Mouse (Mus musculus) CD8-positive naive resting alpha-beta T cell, adult 2 months (primary cell): ENCODE measurements around the gene Card11.

Experiments used
- DNase-seq, 2 experiments: peaks; one replicate each; pipeline ENCODE4 v3.0.0; 2022; ENCODE audit warnings: low read depth in 2 of 2, low spot score in 2 of 2

Card11 gene

DNA sequence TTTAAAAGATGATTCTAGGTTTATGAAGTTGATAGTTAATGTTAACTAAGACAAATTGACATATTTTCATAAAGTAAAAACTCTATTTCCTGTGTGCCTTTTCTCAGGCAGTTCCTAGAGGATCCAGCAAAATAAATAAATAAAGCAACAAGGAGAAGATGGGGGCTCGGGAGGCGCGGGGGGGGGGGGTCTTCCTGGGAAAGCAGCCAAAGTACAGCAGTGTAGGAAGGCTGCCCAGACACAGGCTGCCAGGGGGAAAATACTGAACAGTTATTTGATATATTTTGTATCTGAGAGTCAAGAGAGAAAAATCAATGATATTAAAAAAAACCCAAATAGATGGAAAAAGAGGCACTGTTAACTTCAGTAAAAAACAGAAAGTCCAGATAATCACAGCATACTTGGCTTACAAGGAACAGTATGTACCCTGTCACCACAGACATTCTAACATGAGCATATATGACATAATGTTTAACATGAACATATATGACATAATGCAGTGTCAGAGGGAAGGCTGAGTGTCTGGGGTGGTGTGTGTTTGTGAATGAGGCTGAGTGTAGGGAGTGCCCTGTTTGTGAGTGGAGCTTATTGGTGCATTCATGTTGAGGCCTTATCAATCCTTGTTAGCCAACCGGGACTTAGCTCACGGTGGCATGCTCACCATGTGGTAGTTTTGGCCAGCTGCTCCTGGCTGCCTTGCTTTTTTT lies 68.7 kb downstream of the Card11 start:
- no peak for DNase-seq

DNA sequence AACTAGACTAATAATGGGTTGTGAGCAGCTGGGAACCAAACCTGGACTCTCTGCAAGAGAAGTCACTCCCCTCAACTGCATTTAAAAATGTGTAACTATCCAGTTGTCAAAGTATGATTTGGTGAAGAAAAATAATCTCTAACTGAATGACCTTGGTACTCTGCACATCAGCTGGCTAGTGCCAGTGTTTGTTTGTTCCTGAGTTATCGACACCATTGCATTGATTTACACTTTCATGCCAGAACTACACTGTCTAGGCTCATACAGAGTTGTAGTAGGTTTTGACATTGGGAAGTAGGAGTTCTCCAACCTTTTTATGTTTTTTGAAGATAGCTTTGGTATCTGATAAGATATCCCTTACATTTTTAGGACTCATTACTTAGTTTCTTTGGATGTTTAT lies 81.9 kb downstream of the Card11 start:
- DNase-seq: no peak

DNA sequence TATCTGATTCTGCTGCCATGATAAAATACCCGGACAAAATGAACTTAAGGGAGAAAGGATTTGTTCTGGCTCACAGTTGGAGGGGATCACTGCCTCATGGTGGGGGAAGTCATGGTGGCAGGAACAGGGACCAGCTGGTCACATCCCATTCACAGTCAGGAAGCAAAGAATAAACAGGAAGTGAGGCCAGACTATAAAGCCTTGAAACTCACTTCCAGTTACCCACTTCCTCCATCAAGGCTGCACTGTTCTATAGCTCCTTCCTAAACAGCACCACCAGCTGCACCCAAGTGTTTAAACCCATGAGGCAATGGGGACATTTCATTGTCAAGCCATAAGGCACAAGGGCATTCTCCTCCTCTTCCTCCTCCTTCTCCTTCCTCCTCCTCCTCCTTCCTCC lies 82.6 kb downstream of the Card11 start:
- no peak for DNase-seq

DNA sequence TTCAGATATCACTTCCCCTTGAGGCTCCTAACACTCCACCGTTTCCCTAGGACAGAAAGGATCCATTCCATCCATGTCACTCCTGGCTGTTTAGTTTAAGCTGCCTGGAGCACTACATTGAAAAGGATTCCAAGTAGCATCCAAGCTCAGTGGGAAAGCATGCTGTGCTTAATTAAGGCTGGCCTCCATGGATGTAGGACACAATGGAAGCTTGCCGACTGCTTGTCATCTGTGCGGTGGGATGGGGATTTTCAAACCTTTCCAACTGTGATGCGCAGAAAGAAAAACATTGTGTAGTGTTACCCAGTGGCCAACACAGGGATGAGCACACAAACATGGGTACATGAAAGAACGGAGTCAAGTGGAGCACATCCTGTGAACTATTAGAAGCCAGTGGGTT lies 89.5 kb downstream of the Card11 start:
- no peak for DNase-seq

DNA sequence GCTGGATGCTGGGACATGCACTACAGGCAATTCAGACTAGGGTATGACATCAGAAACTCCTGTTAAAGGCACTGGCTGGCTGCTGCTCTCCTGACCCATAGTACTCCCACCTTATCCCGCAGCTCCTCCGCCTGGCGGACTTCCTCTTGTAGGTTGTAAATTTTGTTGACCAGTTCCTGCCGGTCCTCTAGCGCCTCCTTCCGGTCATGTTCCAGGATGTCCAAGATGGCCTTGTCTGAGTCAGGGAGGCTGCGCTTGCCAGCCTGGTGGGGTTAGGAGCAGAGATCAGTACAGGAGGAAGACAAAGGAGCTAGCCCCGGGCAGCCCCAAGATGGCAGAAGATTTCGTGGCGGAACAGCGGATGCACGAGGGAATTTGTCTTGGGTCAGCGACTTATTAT lies 99.5 kb downstream of the Card11 start:
- DNase-seq: no peak

DNA sequence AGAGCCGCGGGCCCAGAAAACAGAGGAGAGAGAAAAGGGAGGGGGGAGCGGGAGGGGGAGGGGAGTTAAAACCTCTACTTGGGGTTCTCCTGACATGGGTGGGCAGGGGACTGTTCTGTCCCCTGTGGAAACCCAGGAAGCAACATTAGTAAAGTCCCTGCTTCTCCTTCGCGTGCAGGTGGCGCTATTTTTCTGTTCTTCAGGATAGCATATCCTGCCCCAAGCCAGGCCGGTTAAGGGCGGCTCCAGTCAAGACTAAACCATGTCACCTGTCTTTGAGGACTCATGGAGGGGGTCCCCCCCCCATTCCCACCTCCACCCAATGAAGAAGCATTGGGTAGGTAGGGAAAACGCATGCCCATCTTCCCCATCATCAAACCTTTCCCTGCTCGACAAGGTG lies 109.3 kb downstream of the Card11 start:
- no peak for DNase-seq

DNA sequence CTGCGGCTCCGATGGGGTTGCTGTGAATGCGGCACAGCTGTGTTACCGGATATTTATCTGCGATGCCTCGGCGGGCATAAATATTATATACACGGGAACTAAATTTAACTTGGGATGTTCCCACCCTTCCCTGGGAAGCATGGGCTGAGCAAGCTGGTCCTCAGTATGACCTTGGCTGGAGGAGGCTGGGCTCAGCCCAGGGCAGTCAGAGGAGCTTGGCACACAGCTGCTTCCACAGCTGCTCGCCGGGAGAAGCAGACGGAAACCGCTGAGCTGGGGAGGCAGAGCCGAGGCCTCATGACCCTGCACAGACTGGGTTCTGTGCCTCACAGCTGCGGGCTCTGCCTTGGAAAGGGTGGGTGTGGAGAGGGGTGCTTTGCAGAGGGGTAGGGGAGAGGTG lies 110.3 kb downstream of the Card11 start:
- no peak for DNase-seq

DNA sequence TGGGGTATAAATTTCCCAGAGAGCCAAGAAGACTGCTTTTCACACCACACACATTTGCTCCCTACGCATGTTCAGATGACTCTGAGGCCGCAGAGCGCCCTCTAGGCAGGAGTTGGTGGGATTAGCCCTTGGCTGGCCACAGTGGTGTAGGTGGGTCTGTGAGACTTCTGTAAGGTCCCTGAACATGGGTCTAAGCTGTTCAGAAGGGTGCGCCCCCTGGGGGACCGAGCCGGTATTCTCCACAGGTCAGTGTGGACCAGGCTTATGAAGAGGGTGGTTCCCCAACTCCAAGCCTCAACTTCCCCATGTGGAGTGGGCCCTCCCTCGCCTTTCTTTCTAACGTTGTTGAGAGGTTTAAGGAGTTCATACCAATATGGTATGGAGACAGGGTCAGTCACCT lies 110.8 kb downstream of the Card11 start:
- DNase-seq: peak; percentile 60 to 72

DNA sequence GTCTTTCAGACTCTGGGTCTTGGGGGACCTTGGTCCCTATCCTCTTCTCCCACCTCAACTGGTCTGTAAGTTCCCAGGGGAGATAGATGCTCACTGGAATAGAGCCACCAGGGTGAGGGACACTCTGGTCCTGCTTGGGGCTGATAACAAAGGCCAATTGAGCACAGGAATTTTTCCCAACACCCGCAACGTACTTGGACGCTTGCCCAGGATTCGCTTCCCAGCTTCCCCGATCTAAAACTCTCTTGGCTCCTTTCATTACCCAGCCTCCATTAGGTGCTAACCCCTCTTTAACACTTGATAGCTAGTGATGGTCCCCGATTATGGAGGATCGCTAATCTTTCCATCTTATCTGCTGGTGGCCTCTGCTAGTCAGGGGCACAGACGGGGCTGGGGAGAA lies 112.5 kb downstream of the Card11 start:
- DNase-seq: no peak

DNA sequence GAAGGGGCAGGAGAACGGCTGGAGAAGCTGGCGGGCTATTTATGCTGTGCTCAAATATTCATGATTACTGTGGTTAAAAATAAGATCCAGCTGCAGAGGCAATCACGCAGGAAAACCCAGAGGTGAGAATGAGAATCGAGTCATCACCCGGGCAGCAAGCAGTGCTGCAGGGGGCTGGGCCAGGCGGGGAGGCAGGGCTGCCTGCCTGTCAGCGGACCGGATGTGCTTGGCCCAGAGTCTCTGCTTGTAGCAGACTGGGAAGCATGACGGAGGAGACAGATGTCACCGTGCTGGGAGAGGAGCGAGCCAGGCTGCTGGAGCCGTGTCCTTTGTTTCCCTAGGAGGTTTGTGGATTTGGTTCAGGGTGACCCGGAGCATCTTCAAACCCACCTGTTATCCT lies 115.4 kb downstream of the Card11 start:
- no peak for DNase-seq

DNA sequence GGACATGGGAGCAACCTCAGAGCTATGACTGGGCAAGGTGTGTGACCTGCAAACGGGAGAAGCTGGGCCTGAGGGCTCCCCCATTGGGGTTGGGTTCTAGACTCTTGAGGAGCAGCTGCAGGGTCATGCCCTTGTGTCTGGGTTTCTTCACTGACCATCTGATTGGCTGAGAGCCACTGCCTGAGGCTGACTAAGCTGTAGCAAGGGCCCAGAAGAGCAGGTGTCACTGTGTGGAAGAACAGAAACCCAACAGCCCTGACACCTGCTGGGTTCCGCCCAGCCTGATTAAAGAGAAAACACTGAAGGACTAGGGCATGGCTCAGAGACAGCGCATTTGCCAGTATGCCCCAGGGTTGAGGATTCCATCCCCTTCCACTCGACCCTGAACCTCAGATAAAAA lies 118.0 kb downstream of the Card11 start:
- no peak for DNase-seq

DNA sequence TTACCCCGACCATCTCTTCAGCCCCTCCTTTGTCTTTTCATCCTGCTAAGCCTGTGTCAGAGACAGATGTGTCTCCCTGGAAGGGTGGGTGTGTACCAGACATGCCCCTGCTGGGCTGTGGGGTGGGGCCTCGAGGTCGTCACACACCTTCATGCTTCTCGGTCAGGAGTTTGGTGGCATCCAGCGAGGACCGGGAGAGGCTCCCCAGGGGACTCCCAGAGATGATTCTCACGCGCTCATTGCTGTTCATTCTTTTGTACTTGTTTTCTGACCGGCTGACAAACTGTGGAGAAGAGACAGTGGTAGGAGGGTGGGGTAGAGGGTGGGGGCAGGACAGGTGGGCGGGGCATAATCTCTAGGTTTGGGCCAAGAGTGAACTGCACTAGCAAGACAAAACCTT lies 120.2 kb downstream of the Card11 start:
- DNase-seq: no peak

DNA sequence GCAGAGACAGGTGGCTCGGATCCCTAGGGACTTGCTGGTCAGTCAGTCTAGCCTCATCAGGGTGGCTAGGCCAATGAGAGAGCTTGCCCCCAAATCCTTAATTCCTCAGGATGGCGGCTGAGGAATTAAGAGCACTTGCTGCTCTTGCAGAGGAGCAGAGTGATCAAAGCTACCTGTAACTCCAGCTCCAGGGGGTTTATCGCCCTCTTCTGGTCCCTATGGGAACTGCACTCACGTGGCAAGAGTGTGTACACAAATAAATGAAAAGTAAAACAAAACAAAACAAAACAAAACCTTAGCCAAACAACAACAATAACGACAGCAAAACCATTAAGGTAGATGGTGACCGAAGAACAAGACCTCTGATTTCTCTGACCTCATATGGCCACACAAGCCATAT lies 121.7 kb downstream of the Card11 start:
- DNase-seq: peak in 1 of 2 experiments; percentile 51

DNA sequence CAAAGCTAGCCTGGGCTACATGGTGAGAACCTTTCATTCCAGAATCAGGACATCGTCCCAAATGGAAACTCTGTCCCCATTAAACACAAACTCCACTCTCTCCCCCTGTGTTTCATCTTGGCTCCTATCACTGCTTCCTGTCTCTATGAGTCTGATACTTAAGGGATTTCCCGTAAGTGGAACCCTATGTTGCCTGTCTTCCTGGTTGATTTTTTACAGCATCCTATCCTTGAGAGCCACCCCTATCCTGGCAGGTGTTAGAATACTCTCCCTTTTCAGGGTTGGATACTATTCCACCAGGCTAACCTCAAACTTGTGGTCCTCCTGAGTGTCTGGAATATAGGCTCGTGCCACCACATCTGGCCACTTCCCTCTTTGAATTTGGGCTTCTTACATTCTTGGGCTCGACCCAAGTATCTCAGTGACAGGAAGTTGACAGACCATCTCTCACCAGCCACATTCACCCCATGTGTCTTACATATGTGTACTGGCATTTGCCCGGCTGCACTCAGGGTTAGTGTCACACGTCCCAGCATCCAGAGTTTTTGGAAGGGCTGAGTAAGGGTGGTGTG lies 126.6 kb downstream of the Card11 start:
- DNase-seq: no peak

DNA sequence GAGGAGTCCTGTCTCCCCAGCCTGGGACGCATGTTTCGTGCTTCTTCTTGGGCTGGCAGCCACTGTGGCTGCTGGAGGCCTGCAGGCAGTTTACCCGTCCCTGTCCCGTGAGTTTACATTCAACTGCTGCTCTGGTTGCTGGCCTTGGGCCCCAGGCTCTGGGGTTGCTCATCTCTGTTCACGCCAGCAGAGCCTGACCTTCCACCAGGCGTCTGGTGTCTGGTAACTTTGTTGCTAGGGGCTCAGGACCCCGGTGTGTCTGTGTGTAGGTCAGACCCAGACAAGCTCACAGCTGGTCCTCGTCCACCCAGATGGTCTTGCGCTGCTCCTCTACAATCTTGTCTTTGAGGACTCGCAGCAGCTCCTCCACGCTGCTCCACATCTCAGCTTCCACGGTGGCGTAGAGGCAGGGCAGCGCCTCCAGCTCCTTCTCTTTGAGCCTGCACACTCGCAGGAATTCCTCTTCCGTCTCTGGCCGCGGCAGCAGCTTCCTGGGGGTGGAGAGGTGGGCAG lies 127.3 kb downstream of the Card11 start:
- peak in 1 of 2 experiments; percentile 34 for DNase-seq

DNA sequence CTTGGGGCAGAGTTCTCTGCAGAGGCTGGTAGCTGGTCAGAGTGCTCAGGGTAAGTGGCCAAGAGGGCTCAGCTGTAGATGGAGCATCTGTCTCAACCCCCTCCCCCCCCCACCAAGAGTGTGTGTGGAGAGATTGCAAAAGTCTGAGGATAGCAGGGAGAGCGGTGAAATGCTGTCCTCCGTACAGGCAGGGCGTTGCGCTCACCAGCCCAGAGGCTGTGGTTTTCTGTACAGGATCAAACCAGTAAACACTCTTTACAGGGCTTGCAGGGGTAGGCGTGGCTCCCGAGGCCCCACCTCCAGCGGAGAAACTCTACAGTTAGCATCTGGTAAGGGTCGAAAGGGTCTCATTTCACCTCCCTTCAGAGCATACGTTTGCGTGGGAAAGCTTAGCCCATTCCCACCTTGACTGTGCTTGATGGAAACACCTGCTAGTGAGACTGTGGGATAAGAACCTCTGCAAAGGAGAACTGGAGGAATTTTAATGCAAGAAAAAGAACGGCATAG lies 127.8 kb downstream of the Card11 start:
- peak; percentile 42 to 66 for DNase-seq

DNA sequence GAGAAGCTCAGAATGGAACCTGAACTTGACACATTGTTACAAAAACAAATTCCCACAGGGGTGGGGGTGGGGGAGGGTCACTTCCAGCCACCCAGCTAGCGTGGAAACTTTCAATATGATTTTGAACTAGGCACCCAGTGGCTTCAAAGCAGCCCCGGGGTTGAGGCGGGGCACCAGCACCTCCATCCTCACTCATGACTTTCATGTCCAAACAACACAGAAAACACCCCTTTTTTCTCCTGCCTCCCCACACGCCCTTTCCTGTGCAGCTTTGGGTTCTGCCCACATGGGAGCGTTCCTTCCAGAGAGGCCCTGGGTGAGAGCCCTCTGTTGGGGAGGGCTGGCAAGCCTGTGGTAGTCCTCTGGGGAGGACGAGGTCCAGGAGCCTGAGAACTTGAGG lies 129.1 kb downstream of the Card11 start:
- DNase-seq: peak; percentile 62 to 69

DNA sequence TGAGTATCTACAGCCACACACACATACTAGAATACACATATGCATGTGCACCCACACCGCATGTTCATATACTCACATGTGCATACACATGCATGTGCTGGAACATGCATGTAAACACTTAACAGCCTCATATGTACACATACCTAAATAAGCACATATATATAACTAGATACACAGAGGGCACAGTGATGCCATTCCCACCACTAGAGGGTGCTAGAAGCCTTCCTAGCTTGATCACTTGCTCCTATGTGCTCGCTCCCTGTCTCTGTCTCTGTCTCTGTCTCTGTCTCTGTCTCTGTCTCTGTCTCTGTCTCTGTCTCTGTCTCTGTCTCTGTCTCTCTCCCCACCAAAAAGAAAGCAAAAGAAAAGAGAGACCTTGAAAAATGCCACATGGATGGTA lies 131.3 kb downstream of the Card11 start:
- peak; percentile 56 to 69 for DNase-seq

DNA sequence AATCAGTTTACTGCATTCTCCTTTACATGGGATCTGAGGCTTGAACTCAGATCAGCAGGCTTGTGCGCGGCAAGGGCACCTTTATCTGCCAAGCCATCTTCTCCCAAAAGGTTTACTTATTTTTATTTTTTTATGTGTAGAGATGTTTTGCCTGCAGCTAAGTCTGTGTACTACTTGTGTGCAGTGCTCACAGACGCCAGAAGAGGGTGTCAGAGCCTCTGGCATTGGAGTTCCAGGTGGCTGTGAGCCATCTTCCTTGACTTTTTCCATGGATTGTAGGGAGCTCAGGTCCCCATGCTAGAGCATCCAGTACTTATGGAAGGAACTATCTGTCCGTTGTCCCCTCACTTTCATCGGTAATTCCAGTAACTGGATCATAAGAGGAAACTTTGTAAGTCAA lies 140.7 kb downstream of the Card11 start:
- no peak for DNase-seq

DNA sequence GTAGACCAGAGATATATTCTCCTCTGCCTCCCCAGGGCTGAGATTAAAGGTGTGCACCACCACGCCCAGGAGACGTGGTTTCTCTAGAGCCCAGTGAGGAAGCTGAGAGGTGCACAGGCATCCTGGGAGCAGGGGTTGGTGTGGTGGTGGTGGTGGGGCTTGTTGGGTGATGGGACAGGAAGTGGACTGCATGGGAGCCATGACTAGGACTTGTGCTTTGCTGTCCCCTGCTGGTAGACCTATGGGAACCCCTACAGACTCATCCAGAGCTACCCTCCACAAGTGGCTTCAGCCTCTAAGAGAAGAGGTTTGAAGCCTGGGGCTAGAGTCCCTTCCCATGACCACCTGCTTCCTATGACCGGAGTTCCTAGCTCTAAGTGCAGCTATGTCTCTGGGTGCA lies 142.0 kb downstream of the Card11 start:
- DNase-seq: peak; percentile 45 to 60

DNA sequence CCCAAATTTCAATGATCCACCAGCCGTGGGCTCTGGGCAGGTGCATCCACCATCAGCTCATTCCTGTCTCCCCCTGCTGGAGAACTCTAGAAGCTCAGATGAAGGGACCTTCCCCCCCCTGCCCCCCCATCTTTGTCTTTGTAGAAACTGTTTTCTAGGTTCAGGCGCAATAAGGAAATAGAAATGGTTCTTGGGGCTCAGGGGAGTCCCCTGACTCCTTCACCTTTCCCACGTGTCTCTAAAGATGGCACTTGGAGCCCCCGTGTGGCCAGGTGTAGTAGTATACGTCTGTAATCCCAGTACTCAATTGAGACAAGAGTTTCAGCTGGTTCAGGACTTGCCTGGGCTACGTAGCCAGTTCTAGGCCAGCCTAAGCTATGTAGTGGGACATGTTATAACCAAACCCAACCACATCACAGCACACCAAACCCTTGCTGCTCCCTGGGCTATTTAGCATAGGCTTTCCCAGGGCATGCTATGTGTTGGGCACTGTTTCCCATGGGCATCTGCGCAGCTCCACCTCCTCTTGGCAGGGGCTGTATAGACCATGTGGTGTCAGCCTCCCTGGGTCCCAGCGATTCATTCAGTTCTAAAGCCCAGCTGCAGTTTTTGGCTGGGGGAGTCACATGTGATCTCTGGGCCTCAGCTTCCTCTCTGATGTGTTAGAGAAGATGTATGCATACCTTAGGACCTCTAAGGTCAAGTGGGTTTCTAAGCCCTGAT lies 142.8 kb downstream of the Card11 start:
- DNase-seq: no peak

DNA sequence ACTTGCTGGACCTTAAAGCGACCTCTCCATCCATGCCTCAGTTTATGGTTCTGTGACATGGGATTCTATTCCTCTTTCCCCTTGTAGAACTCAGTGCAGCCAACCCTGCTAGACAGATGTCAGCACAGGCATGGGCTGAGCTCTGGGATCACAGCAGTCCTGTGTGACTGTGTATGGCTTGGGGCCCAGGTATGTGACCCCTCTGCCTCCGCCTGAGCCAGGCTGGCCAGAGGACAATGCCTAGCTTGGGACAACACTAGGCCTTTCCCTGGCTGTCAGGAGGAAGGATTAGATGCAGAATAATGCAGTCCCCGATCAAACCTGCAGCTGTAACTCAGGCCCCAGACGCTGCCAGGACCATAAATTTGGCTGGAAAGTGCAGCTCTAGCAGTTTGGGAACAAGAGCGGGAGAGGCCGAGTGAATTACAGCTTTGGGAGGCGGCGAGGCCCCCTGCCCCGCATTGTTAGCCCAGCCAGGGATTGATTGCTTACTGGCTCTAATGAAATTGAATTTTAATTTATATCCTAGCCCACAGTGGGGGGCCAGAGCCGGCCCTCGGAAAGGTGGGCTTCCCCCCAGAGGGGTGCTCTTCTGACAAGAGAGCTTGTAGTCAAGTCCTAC lies 144.4 kb downstream of the Card11 start:
- DNase-seq: no peak
